Mouse (Mus musculus): ENCODE results near the gene Oosp1.

Gene Oosp1

GRCm38 (mm10) chr19:11623551-11623950 lies 67.4 kb downstream of the Oosp1 start, which contains the start of gene Ms4a2:
Gene Ms4a2 (minus strand): TSS chr19:11623719.
- in situ Hi-C loops (cut with MboI, MseI) = no loop called here

- in situ Hi-C loops (cut with MboI, MseI) = no loop called here
Measured at GRCm38 (mm10) chr19:11617983-11618382, 73.0 kb downstream of the Oosp1 start.

All from regulatory T cell (primary cell).